Mouse (Mus musculus) E14TG2a.4 (cell line): Measurements from ENCODE around the gene Mob1b.
A peak's percentile ranks its signal among the peaks of the same experiment; 100 is the strongest.

Source experiments
- H3K27me3 ChIP-seq: 2 replicates; pipeline ENCODE4 v1.6.1; 2014; ENCODE audit warnings: low read length, control low read depth; ENCODE audit not compliant: insufficient read depth
- H3K36me3 ChIP-seq: 2 replicates; pipeline ENCODE4 v1.6.1; 2014; ENCODE audit warnings: low read length, control low read depth; ENCODE audit not compliant: insufficient read depth
- H3K4me1 ChIP-seq: replicated peaks from 2 replicates; pipeline ENCODE4 v1.6.1; 2014; ENCODE audit warnings: low read depth, low read length, control low read depth
- H3K4me3 ChIP-seq: replicated peaks from 2 replicates; pipeline ENCODE4 v1.5.1; 2014; ENCODE audit warnings: mild to moderate bottlenecking, low read length
- H3K9me3 ChIP-seq: 2 replicates; pipeline ENCODE4 v1.6.1; 2014; ENCODE audit warnings: low read length, control low read depth
- CTCF ChIP-seq: conservative IDR thresholded peaks from 2 replicates; pipeline ENCODE4 v1.5.1; 2014; ENCODE audit warnings: low read length
- NANOG ChIP-seq: IDR thresholded peaks from 2 replicates; pipeline ENCODE4 v1.6.1; 2014; ENCODE audit warnings: borderline replicate concordance, low read length, mixed read lengths
- POU5F1 ChIP-seq: IDR thresholded peaks from 2 replicates; pipeline ENCODE4 v1.6.1; 2014; ENCODE audit warnings: low read length, borderline replicate concordance

Gene Mob1b

DNA sequence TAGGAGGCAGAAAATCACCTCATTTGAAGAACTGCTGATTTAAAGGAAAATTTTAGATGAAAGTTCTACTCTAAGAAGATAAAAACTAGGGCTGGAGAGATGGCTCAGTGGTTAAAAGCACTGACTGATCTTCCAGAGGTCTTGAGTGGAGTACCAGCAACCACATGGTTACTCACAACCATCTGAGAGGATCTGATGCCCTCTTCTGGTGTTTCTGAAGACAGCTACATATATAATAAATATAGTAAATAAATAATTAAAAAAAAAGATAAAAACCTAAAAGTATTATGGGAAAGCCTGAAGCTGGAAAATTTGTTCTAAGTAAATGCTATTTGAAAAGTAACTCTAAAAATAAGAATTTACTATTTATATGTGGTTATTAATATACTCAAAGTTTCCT lies 27.6 kb upstream of the Mob1b start:
- no peaks in the 10 kb centered on the region for H3K9me3 ChIP-seq
- no peaks in the 10 kb centered on the region for H3K36me3 ChIP-seq
- H3K4me1 ChIP-seq: peaks cover 14% of the 10 kb centered on the region
- TF ChIP-seq NANOG (no peak), CTCF (no peak; the same call in 1 of the 2 replicates), POU5F1 (no peak)
- H3K4me3 ChIP-seq: no peak overlapping the region
- no peaks in the 10 kb centered on the region for H3K27me3 ChIP-seq

DNA sequence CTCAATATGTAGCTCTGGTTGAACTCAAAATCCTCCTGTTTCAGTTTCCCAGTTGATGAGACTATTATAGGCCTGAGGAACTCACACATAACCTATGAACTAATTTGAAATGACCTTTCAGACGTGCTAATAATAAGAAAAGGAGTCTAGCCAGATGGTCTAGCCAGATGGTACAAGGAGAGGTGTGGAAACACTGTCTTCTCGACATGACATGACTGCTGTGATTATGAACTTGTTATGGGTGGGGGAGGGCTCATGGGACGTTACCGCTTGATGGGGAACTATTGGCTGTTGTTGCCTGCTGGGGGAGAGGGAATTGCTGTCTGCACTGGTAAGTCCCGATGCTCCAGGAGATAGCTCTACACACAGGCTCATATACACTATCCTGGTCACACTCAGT lies 23.4 kb upstream of the Mob1b start:
- no peaks in the 10 kb centered on the region for H3K9me3 ChIP-seq
- H3K4me1 ChIP-seq: no peaks in the 10 kb centered on the region
- no peaks in the 10 kb centered on the region for H3K36me3 ChIP-seq
- H3K27me3 ChIP-seq: no peaks in the 10 kb centered on the region
- TF ChIP-seq NANOG (no peak), CTCF (no peak), POU5F1 (no peak)
- no peak overlapping the region for H3K4me3 ChIP-seq

DNA sequence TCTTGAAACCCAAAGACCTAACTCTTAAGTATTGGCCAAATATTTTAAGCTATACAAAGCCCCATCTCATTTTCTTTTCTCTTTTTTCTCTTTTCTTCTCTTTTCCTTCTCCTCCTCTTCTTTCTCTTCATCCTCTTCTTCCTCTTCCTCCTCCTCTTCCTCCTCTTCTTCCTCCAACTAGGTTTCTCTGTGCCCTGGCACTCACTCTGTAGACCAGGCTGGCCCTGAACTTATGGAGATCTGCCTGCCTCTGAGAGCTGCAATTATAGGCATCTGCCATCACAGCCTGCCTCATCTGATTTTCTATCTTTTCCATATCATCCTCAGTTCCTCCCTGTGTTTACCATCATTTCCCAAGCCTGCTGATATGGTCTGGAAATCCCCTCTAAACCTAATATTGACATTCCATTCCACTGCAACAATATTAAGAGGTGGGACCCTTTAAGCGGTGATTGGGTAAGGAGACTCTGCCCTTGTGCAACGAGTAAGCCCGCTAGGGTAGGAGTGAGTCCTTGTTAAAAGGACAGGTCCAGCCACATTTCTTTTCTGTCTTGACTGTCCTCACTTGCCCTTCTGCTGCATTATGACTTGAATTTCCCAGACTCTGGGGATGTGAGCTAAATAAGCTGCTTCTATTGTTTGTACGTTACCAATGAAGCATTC lies 21.3 kb upstream of the Mob1b start:
- no peak for TF ChIP-seq POU5F1
- no peak for TF ChIP-seq NANOG
- no peak for TF ChIP-seq CTCF
- no peaks in the 10 kb centered on the region for H3K27me3 ChIP-seq
- no peaks in the 10 kb centered on the region for H3K4me1 ChIP-seq
- H3K36me3 ChIP-seq: no peaks in the 10 kb centered on the region
- no peak overlapping the region for H3K4me3 ChIP-seq
- H3K9me3 ChIP-seq: no peaks in the 10 kb centered on the region

DNA sequence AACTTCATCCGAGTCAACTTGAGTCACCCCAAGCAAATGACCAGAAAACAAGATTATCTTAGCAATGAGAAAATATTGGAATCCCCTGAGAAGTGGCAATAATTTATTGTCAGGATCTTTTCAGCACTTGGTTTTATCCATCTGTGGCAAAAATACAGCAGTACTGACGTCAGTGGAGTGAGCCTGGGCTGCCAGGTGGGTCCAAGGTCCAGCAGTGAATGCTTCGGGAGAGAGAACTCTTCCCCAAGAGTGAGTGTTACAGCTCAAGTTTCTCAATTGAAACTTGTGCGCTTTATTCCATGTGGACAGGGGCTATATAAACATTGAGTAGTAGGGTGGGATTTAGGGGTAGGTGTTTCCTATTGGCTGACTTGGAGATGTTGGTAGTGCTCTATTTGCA lies 18.6 kb upstream of the Mob1b start:
- TF ChIP-seq NANOG: no peak
- TF ChIP-seq POU5F1: no peak
- TF ChIP-seq CTCF: no peak
- H3K36me3 ChIP-seq: no peaks in the 10 kb centered on the region
- peaks cover 7% of the 10 kb centered on the region; the same call in 1 of the 2 replicates for H3K9me3 ChIP-seq
- no peak overlapping the region for H3K4me3 ChIP-seq
- no peaks in the 10 kb centered on the region for H3K27me3 ChIP-seq
- H3K4me1 ChIP-seq: no peaks in the 10 kb centered on the region

DNA sequence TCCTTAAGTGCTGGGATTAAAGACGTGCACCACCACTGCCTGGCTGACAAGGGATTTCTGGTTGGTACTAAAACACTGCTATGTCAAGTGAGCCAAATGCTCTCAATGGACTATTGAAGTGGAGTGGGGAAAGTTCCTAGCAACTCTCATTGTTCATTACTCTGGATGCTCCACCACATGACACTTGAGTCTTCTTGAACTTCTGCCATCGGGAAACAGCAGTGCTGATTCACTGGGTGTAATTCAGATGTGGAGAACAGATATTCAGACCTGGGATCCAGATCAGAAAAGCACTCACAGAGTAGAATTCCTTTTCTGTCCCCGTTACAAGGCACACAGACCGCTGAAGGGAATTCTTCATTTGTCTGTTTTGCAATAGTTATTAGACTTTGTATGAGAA lies 17.1 kb upstream of the Mob1b start:
- Histone ChIP-seq H3K36me3 (no peaks in the 10 kb centered on the region), H3K4me3 (no peak overlapping the region)

DNA sequence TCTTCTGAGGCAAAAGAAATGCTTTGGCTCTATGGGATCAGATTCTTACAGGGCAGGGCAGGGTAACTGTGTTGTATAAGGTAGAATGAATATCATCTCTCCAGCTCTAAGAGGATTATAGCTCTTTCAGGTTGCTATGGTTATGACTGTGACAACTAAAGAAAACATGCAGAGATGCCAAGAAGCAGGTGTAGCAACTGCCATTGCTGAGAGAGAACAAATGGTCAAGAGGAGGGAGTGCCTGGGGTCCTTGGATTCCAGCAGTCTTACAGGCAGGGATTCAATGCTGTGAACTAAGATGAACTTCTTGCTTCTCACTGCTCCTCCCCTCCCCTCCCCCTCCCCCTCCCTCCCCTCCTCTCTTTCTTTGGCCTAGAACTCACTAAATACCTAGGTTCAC lies 9.5 kb upstream of the Mob1b start:
- no peak overlapping the region; the same call in 1 of the 2 replicates for H3K4me3 ChIP-seq
- peaks cover 13% of the 10 kb centered on the region; the same call in 1 of the 2 replicates for H3K9me3 ChIP-seq
- H3K27me3 ChIP-seq: no peaks in the 10 kb centered on the region
- peaks cover 30% of the 10 kb centered on the region for H3K4me1 ChIP-seq
- TF ChIP-seq CTCF (no peak), NANOG (no peak), POU5F1 (no peak)
- H3K36me3 ChIP-seq: no peaks in the 10 kb centered on the region

More for the DNA sequence above, 17.1 kb upstream of the Mob1b start:
- H3K9me3 ChIP-seq: peaks cover 16% of the 10 kb centered on the region; the same call in 1 of the 2 replicates
- no peak for TF ChIP-seq NANOG
- TF ChIP-seq POU5F1: no peak
- no peak for TF ChIP-seq CTCF
- H3K4me1 ChIP-seq: no peaks in the 10 kb centered on the region
- H3K27me3 ChIP-seq: no peaks in the 10 kb centered on the region

DNA sequence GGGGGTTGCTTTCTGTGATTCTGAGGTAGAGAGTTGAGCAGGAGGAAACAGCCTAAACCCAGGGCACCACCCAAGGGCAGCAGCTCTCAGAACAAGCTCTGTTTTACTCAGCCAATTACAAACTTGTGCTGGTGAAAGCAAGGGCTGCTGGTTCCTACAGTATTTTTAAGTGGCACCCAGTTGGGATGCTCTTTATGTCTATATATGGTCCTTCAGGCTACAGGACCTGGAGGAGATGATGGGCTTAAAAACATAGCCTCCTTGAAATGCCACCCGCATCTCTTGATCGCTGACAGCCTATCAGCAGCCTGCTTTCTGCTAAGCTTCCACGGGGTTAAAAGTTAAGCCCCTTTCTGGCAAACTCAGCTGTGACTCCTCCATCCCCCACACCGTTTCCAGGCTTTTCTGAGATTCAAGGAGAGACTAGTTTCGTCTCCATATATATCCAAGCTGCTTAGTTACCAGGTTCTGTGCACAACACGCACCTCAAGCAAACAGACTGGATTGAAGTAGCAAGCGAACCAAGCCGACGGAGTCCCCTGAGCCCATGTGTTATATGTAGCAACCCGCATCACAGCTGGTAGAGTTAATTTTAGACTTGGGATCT lies 8.9 kb upstream of the Mob1b start:
- H3K4me1 ChIP-seq: peaks cover 30% of the 10 kb centered on the region
- H3K4me3 ChIP-seq: peak overlapping the region; percentile 24; the same call in 1 of the 2 replicates
- H3K27me3 ChIP-seq: no peaks in the 10 kb centered on the region
- no peak for TF ChIP-seq POU5F1
- TF ChIP-seq CTCF: no peak
- no peak for TF ChIP-seq NANOG
- H3K36me3 ChIP-seq: no peaks in the 10 kb centered on the region
- H3K9me3 ChIP-seq: peaks cover 13% of the 10 kb centered on the region; the same call in 1 of the 2 replicates

DNA sequence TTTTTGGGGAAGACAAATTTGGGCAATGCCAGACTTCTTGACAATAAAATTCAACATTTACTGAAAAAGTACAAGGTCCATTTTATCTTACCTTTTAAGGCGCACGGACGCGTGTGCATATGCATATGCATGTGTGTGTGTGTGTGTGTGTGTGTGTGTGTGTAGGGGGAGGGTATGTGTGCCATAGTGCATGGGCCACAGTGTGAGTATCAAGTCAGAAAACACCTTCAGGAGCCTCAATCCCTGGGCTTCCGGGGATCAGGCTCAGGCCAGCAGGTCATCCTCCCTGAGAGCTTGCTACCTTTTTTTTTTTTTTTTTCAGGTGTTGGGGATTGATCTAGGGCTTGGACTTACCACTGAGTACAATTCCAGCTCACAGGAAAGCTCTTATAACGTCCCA lies 8.3 kb upstream of the Mob1b start:
- no peaks in the 10 kb centered on the region for H3K36me3 ChIP-seq
- H3K27me3 ChIP-seq: no peaks in the 10 kb centered on the region
- peak overlapping the region; percentile 24; the same call in 1 of the 2 replicates for H3K4me3 ChIP-seq
- TF ChIP-seq POU5F1: no peak
- TF ChIP-seq CTCF: no peak
- TF ChIP-seq NANOG: no peak
- peaks cover 30% of the 10 kb centered on the region for H3K4me1 ChIP-seq
- H3K9me3 ChIP-seq: peaks cover 13% of the 10 kb centered on the region; the same call in 1 of the 2 replicates

DNA sequence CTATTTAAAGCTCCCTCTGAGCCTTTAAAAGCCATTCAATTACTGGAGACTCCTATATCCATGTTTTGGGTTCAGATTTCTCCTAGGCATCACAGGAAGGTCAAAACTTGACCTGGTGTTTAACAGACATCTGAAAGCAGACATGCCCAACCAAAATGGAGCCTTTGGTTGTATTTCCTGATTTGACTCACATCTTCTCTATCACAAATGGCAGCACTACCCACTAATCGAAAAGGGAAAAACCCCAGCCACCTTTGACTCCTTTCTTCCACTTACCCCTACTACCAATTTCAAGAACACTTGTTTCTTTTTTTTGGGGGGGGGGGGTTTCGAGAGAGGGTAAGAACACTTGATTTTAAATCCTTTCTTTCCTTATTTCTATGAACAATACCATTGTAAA lies 3.7 kb upstream of the Mob1b start:
- Histone ChIP-seq H3K4me1 (peaks cover 21% of the 10 kb centered on the region), H3K9me3 (no peaks in the 10 kb centered on the region), H3K36me3 (no peaks in the 10 kb centered on the region), H3K27me3 (peaks cover 7% of the 10 kb centered on the region), H3K4me3 (no peak overlapping the region)
- TF ChIP-seq POU5F1: no peak
- TF ChIP-seq CTCF: no peak
- TF ChIP-seq NANOG: no peak
